Mouse (Mus musculus) midbrain, embryonic 10.5 days (tissue): ENCODE data around the gene Tomm20l. TPM values are rescaled to one million over a fixed set of nuclear protein-coding genes. Genes with fewer than 3 reads are reported as not detected.

Source experiments
- polyA plus RNA-seq: library from polyadenylated mRNA; unstranded; fragments of >200 nt; fragmentation: Nextera tagmentation; extraction: Ambion mirVana; gene quantifications from 2 replicates; pipeline ENCODE4 v1.2.1, GENCODE M21; 2016

Gene Tomm20l
- polyA plus RNA-seq, 1 experiment from 2014 or later, result not detected

Other genes with a start within 250 kb of the Tomm20l start
- gene Actr10, start 173.6 kb upstream of the Tomm20l start, polyA plus RNA-seq, result 225 and 228 TPM in 2 replicates
- gene Psma3, start 136.8 kb upstream of the Tomm20l start, polyA plus RNA-seq, result 620 and 680 TPM in 2 replicates
- 25.5 and 26.6 TPM in 2 replicates for gene Arid4a, start 95.4 kb upstream of the Tomm20l start, polyA plus RNA-seq
- gene Timm9, start 25.3 kb downstream of the Tomm20l start, polyA plus RNA-seq, result 70.2 and 82.7 TPM in 2 replicates
- 17.4 and 17.5 TPM in 2 replicates for gene 2700049A03Rik, start 25.4 kb downstream of the Tomm20l start, polyA plus RNA-seq
- gene Dact1, start 198.5 kb downstream of the Tomm20l start, polyA plus RNA-seq, result 7.2 and 9.0 TPM in 2 replicates